Mouse (Mus musculus): Measurements from ENCODE around the gene Tnni2. TPM values are rescaled to one million over a fixed set of nuclear protein-coding genes. Genes with fewer than 3 reads are reported as not detected.

Tnni2 gene
- polyA plus RNA-seq, 1 experiment = 1.2 TPM

GRCm38 (mm10) chr7:142487341-142487859 lies 45.8 kb downstream of the Tnni2 start:
- TF ChIP-seq CTCF (IDR thresholded peaks at IDR 0.05; ENCODE audit: borderline replicate concordance, extremely low read depth, insufficient read depth, insufficient read length) (peak; percentile 65; the same call in 1 of the 2 replicates), POLR2A (IDR thresholded peaks at IDR 0.05; ENCODE audit: borderline replicate concordance, extremely low read depth, insufficient read depth, insufficient read length, poor library complexity, severe bottlenecking) (no peak)
- peak; percentile 91 for DNase-seq (ENCODE audit: low read depth)

GRCm38 (mm10) chr7:142488053-142488452 lies 46.4 kb downstream of the Tnni2 start:
- DNase-seq (ENCODE audit: low read depth) = no peak
- TF ChIP-seq POLR2A (IDR thresholded peaks at IDR 0.05; ENCODE audit: borderline replicate concordance, extremely low read depth, insufficient read depth, insufficient read length, poor library complexity, severe bottlenecking) (no peak), CTCF (IDR thresholded peaks at IDR 0.05; ENCODE audit: borderline replicate concordance, extremely low read depth, insufficient read depth, insufficient read length) (no peak)

GRCm38 (mm10) chr7:142493535-142493934 lies 51.9 kb downstream of the Tnni2 start:
- TF ChIP-seq POLR2A (IDR thresholded peaks at IDR 0.05; ENCODE audit: borderline replicate concordance, extremely low read depth, insufficient read depth, insufficient read length, poor library complexity, severe bottlenecking) (no peak), CTCF (IDR thresholded peaks at IDR 0.05; ENCODE audit: borderline replicate concordance, extremely low read depth, insufficient read depth, insufficient read length) (no peak)
- DNase-seq (ENCODE audit: low read depth) = no peak

Other genes with a start within 250 kb of the Tnni2 start
- gene Krtap5-3, start 240.4 kb upstream of the Tnni2 start, polyA plus RNA-seq (2012; rRNA removed) = not detected in 2 replicates
- not detected in 2 replicates for gene Gm7579, start 229.9 kb upstream of the Tnni2 start, polyA plus RNA-seq (2012; rRNA removed)
- gene Krtap5-5, start 211.8 kb upstream of the Tnni2 start, polyA plus RNA-seq (2012; rRNA removed) = not detected in 2 replicates
- not detected in 2 replicates for gene Gm40460, start 200.7 kb upstream of the Tnni2 start, polyA plus RNA-seq (2012; rRNA removed)
- not detected in 2 replicates for gene Gm2431, start 183.5 kb upstream of the Tnni2 start, polyA plus RNA-seq (2012; rRNA removed)
- not detected in 2 replicates for gene Gm4559, start 167.4 kb upstream of the Tnni2 start, polyA plus RNA-seq (2012; rRNA removed)
- not detected in 2 replicates for gene Krtap5-1, start 144.7 kb upstream of the Tnni2 start, polyA plus RNA-seq (2012; rRNA removed)
- not detected in 2 replicates for gene Krtap5-4, start 138.3 kb upstream of the Tnni2 start, polyA plus RNA-seq (2012; rRNA removed)
- 2.8 and 2.9 TPM in 2 replicates for gene Ifitm10, start 68.1 kb upstream of the Tnni2 start, polyA plus RNA-seq (2012; rRNA removed)
- gene Gm49369, start 59.1 kb upstream of the Tnni2 start, polyA plus RNA-seq (2012; rRNA removed) = 0.12 and 0.14 TPM in 2 replicates
- 186 and 216 TPM in 2 replicates for gene Ctsd, start 53.8 kb upstream of the Tnni2 start, polyA plus RNA-seq (2012; rRNA removed)
- gene Syt8, start 7.0 kb upstream of the Tnni2 start, polyA plus RNA-seq (2012; rRNA removed) = 0.23 and 0.44 TPM in 2 replicates
- gene Lsp1, start 19.0 kb downstream of the Tnni2 start, polyA plus RNA-seq (2012; rRNA removed) = 6.2 and 7.6 TPM in 2 replicates
- gene Tnnt3, start 57.0 kb downstream of the Tnni2 start, polyA plus RNA-seq (2012; rRNA removed) = 0.68 and 1.9 TPM in 2 replicates
- 80.2 and 111 TPM in 2 replicates for gene Mrpl23, start 90.9 kb downstream of the Tnni2 start, polyA plus RNA-seq (2012; rRNA removed)
- gene Igf2, start 225.0 kb downstream of the Tnni2 start, polyA plus RNA-seq (2012; rRNA removed) = 234 and 457 TPM in 2 replicates
- gene Gm49394, start 228.1 kb downstream of the Tnni2 start, polyA plus RNA-seq (2012; rRNA removed) = 0.06 and 0.34 TPM in 2 replicates

All from brain, embryonic 14.5 days (tissue).